Mouse (Mus musculus) Muller cell, postnatal 12 days (primary cell): ENCODE data around the gene Zfp219.

Source experiments
- DNase-seq: peaks from one replicate; pipeline ENCODE4 v3.0.0-alpha.2; 2015; ENCODE audit errors: inconsistent ontology term

The Zfp219 gene

DNA sequence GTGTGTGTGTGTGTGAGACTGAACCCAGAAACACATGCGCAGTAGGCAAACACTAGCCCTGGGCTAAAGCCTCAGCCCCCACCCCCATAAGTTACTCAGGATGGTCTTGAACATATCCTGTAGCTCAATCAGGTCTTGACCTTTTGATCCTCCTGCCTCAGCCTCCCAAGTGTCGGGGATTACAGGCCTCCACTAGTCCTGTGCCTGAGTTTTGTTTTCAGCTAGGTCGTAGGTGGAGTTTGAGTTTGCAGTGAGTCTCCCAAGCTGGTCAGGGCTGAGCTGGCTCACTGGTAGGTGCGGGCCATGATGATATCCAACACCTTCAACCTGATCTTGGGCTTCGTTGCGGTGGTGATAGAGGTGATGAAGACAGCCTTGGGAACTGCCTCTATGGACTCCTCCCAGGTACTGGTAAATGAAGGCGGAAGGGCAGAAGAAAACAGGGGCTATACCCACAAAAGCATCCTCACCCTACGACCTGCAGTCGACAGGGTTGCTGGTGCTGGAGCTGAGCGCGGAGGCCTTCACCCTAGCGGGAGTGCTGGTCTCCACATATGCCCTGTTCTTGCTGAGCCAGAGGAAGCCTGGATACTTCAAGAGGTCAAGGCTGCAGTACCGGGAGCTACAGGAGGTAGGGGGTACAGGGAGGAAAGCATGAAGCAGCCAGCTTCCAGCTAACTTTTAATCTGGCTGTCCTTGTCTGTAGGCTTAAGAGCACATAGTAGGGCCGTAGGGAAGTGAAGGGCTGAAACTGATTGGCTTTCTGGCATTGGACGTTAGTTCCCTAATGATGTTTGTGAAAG is 2.1 kb downstream of the Zfp219 start:
- no peak for DNase-seq

DNA sequence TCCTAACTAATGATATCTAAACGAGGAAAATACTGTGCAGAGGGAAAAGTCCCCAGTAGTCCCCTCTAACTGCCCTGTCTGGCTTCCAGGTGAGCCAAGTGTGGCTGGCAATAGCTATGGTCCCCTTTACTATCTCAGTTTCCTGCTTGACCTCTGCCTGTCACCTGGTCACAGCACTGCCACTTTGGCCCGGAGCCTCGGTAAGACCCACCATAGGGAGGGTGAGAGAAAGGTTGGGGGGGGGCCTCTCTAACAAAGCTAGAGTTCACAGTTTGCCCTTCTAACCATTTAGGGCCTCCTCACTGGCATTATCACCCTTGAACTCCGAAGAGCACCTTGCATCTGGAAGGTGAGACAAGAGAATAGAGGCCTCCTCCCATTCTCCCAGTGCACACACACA is 2.9 kb downstream of the Zfp219 start:
- DNase-seq = no peak

DNA sequence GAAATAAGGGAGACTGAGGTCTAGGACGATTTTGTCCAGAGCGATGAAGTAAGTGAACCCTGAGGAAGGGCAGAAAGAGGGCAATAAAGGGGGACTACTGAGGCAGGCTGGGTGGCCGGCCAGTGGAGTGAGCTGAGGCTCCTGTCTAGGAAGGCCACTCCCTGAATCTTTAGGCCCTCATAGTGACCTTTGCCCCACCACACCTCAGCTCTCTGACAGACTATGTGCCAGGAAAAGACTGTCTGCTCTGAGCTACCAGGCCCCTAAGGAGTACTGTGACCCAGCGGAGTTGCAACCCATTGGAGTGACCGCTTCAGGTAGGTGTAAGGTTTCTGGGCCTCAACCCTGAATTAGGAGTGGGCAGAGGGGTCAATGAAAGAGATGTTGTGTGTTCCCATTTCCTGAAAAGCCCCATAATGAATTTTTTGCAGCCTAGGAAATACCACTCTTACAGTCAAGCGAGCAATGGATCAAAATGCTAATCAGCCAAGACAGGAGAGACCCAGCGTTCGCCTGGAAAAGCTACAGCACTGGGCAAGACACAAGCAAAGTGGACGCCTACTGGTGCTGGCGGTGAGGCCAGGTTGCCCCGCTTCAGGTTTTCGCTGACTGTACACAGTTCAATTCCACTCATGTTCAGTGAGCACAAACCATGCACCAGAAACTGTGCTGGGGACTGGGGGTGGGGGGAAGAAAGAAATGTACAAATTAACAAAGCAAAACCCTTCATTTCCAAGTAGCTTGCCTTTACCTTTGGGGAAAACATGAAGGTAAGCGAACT is 3.7 kb downstream of the Zfp219 start:
- no peak for DNase-seq

DNA sequence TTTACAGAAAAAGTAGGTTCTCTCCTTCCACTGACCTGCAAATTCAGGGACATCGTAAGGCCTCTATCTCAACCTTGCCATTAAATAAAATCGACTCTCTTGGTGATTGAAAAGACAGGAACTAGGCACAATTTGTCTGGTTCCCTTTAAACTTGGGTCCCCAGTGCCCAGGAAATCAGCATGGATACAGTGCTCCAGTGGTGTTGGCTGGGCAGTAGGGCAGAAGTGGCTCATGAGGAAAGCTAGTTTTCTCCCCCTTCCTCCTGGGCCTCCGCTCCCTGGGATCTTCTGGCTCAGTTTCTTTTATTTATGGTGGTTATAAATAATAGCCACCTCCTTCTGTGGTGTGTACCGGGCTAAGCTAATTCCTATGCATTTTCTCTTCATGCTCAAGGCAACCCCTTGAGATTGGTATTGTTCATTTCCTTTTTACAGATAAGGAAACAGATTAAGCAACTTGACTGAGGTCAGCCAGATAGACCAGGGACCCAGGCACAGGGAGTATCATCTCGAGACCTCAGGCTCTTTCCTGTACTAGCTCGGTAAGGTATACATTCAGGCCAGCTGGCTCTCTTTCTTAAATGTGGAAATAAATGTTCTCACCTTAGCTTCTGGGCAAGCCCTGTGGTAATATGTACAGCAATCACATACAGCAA is 5.0 kb downstream of the Zfp219 start, which contains the start of gene Tmem253:
Gene Tmem253 (plus strand): TSS at position 214 of the 656 bp plus-strand sequence.
- DNase-seq = no peak

DNA sequence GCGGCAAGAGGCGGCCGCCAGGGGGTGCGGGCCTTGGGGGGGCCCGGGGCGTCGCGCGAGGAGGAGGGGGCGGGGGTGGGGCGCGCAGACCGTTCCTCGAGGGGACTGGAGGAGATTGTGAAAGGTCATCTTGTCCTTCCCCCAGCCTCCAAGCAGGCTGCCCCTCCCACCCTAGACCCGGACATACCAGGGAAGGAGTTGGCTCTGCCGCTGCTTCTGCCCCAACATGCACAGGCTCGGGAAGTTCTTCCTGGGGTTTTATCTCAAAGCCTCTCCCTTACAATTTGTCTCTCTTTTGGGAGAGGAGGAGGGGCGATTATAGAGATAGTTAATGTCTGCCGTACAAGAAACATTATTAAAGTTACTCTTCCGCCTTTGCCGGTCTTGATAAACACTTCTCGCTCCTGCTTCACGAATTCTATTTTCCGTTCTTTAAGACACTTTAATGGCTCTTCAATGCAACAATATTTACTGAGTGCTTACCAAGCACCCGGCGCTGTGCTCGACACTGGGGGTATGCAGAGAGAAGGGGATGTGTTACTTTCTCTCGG is 5.7 kb downstream of the Zfp219 start:
- DNase-seq = peak; percentile 89

DNA sequence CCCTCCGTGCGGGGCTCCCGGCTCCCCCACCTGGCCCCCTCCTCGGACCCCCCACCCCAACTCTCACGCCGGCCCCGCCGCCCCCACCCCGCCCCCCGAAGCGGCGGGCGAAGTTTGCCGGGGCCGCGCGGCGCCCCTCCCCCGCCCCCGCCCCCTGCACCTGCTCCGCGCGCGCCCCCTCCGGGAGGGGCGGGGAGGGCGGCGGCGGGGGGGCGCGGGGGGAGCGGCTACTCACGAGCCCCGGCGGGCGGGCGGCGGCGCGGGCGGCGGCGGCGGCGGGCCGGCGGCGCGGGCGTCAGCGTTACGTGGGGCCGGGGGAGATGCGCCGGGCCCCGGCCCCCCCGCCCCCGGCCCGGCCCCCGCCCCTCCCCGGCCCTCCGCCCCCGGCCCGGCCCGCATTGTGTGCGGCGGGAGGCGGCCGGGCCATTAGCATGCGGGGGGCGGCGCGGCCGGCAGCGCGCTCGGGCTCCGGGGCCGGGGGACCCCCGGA is 6.2 kb downstream of the Zfp219 start:
- no peak for DNase-seq

DNA sequence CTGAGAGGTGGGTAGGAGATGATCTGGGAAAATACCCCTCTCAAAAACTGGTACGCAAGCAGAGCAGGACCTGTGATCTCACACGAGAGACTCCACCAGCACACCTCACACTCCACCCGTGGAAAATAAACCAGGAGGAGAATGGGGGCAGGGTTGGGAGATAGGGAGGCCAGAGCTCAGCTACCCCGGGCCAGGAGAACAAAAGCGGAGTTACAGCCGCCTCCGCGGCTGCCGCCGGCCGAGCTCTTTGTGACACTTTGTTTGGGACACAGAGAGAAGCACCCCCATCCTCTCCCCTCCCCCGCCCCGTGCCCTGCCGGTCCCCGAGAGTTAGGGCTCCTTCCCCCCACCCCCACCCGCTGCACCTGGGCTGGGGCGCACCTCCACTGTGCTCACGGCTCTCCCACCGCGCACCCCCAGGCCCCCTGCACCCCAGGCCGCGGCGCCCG is 6.7 kb downstream of the Zfp219 start:
- DNase-seq = peak; percentile 70

DNA sequence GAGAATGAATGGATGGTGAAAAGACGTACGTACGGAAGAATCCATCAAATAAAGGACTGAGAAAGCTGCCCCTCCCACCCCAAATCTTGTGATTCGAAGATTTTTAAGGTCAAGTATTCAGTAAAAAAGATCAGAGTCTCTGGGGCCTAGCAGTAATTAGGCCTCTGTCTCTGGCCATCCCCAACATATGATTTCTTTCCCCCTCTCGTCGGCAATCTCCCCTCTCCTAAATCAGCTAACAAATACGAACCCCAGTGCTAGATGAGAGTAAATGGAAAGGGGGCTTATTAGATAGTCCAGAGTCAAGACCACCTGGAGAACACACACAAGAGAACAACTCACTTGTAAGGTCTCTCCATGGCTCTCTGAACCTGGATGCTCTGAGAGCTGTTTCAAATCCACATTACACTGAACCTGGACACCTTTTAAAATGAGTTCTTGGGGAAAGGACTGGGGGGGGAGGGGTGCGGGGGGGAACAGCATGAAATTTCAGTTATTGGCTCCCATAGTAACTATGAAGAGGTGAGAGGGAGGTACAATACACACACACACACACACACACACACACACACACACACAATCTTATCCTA is 7.4 kb downstream of the Zfp219 start:
- DNase-seq = no peak

DNA sequence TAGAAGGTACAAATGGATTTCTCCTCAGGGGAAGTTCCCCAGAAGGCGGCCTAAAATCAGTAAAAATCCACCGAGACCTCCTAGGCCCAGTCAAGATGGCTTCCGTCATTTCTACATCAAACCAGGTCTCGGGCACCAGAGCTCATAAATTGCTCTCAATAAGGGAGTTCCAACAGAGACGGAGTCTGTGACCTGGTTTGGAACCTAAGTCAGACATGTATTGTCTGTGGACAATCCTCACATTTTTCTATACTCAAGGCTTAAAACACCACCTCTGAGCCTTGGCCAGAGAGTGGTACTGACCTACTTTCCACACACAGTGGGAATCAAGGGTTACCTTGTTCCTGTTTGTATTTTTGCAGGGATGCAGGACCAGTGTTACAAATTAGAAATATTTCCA is 8.0 kb downstream of the Zfp219 start:
- no peak for DNase-seq

DNA sequence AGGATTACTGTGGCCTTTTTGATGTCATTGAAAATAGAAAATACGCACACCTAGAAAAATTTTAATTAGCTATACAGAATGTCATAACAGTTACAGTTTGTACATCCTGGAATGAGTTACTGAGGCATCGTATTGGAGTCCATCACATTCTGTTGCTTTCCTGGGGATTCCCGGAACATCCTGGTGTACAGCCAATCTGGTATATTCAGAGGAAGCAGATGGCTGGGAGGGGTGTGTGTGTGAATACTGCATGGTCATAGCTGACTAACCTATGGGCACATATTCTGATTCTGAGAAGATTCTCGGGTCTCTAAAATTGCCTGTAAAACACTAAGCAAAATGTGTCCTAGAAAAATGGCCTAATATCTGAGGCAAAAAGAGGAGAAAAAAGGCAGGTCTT is 8.4 kb downstream of the Zfp219 start:
- peak; percentile 55 for DNase-seq

DNA sequence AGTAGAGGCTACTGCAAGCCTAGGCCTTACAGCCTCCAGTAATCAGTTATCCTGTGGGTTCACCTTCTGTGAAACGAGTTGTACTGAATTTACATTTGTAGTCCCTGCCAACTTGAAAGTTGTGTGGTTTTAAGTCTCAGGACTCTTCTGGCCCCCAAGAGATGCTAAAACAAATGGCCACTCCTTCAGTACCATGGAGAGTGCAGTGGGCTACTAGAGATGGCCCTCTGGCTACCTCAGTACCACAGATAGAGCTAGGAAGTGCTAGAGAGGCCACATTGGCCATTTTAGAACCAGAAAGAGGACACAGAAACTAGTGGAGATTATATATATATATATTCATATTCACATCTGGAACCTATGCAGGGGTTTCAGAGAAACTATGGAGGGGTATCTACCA is 8.8 kb downstream of the Zfp219 start:
- DNase-seq = no peak

DNA sequence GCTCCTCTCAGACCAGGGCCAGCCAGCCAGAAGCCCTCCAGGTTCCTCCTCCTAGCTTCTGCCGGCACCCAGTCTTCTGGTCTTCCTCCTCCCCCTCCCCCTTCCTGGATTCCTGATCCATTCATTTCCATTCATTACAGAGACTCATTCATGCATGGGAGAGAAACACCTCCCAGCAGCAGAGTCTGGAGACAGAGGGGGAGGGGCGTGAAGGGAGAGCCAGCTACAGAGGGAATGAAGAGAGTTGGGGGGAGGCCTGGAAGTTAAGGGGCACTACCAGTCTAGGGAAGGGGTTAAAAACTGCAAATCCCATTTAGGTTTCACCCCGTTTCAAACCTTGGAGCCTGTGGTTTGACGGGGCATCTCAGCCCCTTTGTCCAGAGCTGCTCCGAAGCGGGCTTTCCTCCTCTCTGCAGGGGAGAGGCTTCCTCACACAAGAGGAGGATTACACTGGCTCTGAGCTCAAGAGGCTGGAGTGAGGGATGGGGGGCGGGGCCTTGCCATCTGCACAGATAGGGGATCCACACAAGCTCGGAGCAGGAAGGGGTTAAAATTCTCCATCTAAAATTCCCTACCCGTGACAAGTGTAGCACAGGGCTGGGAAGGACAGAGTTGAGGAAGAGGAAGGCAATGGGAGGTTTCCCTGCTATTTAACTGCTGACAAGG is 10.0 kb downstream of the Zfp219 start:
- peak; percentile 99 for DNase-seq

DNA sequence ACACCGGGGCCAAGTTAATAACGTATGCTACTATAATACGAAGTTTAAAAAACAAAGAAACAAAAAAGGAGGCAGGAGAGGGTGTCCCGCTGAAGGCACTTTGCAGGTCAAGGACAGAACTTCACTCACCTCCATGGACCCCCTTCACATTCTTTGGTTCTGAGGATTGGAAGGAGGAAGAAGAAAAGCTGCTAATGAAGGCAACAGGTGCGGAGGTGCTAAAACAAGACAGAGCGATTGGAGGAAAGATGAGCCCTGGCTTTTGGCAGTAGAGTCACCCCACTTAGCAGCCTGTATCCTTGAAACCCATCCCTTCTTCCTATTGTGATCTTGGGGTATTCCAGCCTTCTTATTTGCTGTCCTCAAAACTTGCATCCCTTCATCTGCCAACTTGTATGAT is 10.7 kb downstream of the Zfp219 start:
- no peak for DNase-seq

DNA sequence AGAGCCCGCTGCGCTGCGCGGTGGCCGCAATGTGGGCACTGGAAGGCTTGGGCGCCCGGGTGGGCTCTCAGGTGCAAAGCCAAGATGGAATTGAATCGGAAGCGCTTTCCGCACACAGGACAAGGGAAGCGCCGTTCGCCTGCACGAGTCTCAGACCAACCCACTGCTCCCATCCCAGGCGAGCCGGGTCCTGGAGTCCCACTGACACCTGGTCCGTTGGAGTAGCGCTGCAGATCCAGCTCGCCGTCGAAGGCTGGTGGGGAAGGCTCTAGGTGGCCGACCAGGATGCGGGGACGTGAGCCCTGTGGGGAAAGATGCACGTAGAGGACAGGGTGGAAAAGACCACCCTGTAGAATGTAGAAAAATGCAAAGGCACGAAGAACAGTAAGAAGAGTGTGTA is 11.2 kb downstream of the Zfp219 start:
- no peak for DNase-seq

DNA sequence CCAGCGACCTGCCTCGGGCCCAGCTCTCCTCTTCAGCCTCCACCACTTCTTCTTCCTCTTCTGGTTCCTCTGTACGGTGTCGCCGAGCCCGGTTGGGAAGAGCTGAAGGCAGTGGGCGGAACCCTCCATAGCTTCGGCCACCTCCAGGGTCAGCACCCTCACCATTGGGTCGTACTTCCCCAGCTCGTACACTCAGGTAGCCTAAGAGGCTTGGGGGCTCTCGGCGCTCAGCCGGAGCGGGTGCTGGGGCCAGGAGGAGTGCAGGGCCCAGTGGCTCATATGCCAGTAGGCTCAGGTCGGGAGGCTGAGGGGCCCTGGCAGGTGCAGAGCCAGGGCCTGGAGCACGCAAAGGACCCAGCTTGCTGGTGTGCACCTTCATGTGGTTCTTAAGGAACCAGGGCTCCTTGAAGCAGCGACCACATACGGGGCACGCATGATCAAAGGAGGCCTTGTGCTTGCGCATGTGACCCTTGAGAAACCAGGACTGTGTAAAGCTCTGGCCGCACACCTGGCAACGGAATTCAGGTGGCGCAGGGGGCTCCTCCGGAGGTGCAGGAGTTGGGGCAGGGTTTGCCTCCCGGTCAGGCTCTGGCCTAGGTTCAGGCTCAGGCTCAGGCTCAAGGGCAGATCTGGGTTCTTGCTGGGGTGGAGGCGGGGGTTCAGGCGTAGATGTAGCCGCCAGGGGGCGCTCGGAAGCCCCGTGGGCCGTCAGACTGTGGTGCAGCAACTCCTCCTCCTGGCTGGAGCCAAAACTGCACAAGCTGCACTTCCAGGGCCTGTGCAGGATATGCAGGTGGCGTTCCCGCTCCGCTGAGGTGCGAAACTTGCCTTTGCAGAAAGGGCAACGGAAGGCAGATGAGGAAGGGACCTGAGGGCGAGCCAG is 12.0 kb downstream of the Zfp219 start:
- DNase-seq = peak; percentile 91

DNA sequence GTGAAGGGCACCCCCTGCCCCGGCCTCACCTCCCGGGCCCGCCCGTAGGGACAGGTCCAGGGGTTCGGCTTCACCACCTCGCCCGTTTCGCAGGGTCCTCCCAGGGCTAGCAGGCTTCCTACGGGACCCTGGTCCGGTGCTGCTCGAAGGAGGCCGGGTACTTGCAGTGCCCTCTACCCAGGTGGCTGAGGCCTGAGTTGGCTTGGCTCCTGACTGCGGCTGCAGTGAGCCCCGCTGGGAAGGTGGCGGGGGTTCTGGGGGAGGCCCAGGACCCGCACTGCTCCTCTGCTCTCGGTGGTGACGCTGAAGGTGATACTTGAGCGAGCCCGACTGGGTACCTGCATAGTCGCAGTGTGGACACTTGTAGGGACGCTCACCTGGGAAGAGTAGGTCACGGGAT is 13.8 kb downstream of the Zfp219 start:
- no peak for DNase-seq

DNA sequence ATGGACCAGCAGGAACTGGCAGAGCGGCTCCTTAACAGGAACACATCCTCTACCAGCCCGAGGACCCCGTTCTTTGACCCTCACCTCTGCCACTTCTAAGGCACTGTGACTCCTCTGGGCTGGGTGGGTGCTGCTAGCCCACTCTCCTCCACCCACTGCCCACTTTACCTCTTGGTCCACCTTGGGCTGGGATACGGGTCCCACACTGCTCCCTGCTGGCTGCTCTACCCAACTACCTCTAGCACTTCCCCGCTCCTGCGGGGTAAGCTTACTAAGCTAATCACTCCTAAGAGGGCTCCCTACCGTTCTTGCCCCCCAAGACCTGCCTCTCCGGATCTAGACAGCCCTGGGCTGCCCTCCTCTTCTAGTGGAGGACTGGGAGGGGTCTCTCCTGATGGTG is 14.3 kb downstream of the Zfp219 start:
- DNase-seq = no peak

DNA sequence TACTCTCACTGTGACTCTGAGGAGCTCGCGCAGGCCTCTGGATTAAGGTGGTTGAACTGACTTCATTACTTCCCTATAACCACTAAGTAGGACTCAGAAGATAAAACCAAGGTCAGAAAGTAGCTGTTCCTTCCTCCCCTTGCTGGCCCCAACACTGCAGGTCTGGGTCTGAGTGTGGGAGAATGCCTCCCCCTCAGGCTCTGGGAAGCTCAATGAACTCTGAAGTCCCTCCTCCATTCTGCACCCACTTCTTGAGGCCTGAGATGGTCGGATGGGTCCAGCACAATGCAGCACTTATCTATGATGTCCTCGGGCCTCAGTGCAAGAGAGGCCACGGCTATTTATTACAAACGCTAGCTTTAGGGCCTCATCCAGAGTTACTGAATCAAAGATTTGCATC is 14.9 kb downstream of the Zfp219 start:
- no peak for DNase-seq

DNA sequence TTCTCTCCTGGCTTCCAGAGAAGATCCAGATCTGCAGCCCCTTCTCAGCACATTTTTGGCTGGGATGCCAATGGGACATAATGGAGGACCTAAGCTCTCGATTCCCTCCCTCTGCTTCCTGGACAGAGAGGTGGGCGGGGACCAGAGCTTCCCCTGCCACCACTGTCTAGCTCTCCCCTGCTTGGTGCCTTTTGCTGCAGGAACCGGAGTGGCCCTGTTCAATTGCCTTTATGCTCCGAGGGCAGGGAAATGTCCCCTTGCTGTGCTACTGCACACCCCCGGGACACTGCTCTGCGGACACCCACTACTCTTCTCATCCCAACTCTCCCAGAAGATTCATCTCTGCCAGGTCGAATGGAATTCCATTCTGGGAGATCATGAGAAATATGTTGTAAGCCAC is 15.4 kb downstream of the Zfp219 start:
- no peak for DNase-seq

DNA sequence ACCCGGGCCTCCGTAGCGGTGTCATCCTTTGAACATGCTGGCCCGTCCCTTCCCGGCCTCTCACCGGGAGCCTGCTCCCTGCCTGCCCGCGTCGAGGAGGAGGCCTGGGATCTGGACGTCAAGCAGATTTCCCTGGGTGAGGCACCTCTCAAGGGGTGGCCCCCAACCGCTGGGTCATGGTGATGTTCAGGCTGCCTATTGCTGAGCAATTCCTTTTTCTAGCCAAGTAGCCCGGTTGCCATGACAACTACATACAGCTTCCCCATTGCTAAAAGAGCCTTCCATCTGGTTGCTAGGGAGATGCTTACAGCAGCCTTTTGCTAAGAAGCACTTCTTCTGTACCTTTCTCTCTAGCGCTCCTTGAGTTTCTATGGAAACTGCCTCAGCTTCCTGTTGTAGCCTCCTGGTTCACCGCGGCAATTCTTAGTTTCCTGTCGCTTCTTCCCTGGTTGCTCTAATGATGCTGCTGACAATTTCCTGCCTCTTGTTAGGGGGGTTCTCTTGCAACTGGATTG is 16.5 kb downstream of the Zfp219 start:
- DNase-seq = peak; percentile 74
